Mouse (Mus musculus): ENCODE measurements around the gene Fkbp3. TPM values are rescaled to one million over a fixed set of nuclear protein-coding genes. Genes with fewer than 3 reads are reported as not detected.

Gene Fkbp3
- polyA plus RNA-seq, 1 experiment from 2014 or later = 516 TPM

GRCm38 (mm10) chr12:65072911-65073610 lies 746 bp downstream of the Fkbp3 start:
- H3K9me3 ChIP-seq = no peaks in the 10 kb centered on the region
- peaks cover 11% of the 10 kb centered on the region; the same call in 1 of the 2 replicates for H3K36me3 ChIP-seq
- peak overlapping the region; percentile 79 for H3K4me2 ChIP-seq (replicated peaks)
- H3K27ac ChIP-seq = peak overlapping the region; percentile 79
- peak; percentile 83 for ATAC-seq (ENCODE audit: low FRiP score, low read depth)
- WGBS = 6% methylated on average over 21 of the region's 21 CpGs
- H3K27me3 ChIP-seq (replicated peaks) = no peaks in the 10 kb centered on the region
- H3K9ac ChIP-seq = peak overlapping the region; percentile 89
- H3K4me1 ChIP-seq = peaks cover 20% of the 10 kb centered on the region
- H3K4me3 ChIP-seq = peak overlapping the region; percentile 77

GRCm38 (mm10) chr12:65068409-65068808 lies 5.4 kb downstream of the Fkbp3 start:
- no peaks in the 10 kb centered on the region for H3K27me3 ChIP-seq (replicated peaks)
- no peak for ATAC-seq (ENCODE audit: low FRiP score, low read depth)
- no peaks in the 10 kb centered on the region for H3K4me1 ChIP-seq
- no peak overlapping the region for H3K9ac ChIP-seq
- H3K27ac ChIP-seq = no peak overlapping the region
- H3K4me2 ChIP-seq (replicated peaks) = no peak overlapping the region
- WGBS = 89% methylated on average over 4 of the region's 4 CpGs
- no peaks in the 10 kb centered on the region for H3K9me3 ChIP-seq
- no peak overlapping the region for H3K4me3 ChIP-seq
- peaks cover 35% of the 10 kb centered on the region for H3K36me3 ChIP-seq

- peaks cover 48% of the 10 kb centered on the region for H3K36me3 ChIP-seq
- no peak overlapping the region for H3K4me3 ChIP-seq
- no peak overlapping the region for H3K4me2 ChIP-seq (replicated peaks)
- ATAC-seq (ENCODE audit: low FRiP score, low read depth) = no peak
- no peaks in the 10 kb centered on the region for H3K9me3 ChIP-seq
- H3K4me1 ChIP-seq = no peaks in the 10 kb centered on the region
- no peak overlapping the region for H3K9ac ChIP-seq
- WGBS = 89% methylated on average over 3 of the region's 3 CpGs
- no peaks in the 10 kb centered on the region for H3K27me3 ChIP-seq (replicated peaks)
- no peak overlapping the region for H3K27ac ChIP-seq
Measured at GRCm38 (mm10) chr12:65066234-65066633, 7.6 kb downstream of the Fkbp3 start.

GRCm38 (mm10) chr12:65065241-65065640 lies 8.6 kb downstream of the Fkbp3 start:
- Histone ChIP-seq H3K9ac (no peak overlapping the region), H3K27me3 (replicated peaks) (no peaks in the 10 kb centered on the region), H3K36me3 (peaks cover 56% of the 10 kb centered on the region), H3K4me2 (replicated peaks) (no peak overlapping the region), H3K4me1 (no peaks in the 10 kb centered on the region), H3K9me3 (no peaks in the 10 kb centered on the region), H3K27ac (no peak overlapping the region), H3K4me3 (no peak overlapping the region)
- 87% methylated on average over 2 of the region's 2 CpGs for WGBS
- ATAC-seq (ENCODE audit: low FRiP score, low read depth) = no peak

- no peak overlapping the region for H3K4me3 ChIP-seq
- peaks cover 51% of the 10 kb centered on the region for H3K36me3 ChIP-seq
- ATAC-seq (ENCODE audit: low FRiP score, low read depth) = no peak
- H3K4me1 ChIP-seq = no peaks in the 10 kb centered on the region
- H3K9me3 ChIP-seq = no peaks in the 10 kb centered on the region
- no peak overlapping the region for H3K27ac ChIP-seq
- no peak overlapping the region for H3K4me2 ChIP-seq (replicated peaks)
- no peak overlapping the region for H3K9ac ChIP-seq
- H3K27me3 ChIP-seq (replicated peaks) = no peaks in the 10 kb centered on the region
Measured at GRCm38 (mm10) chr12:65061082-65061481, 12.7 kb downstream of the Fkbp3 start.

- Histone ChIP-seq H3K4me1 (no peaks in the 10 kb centered on the region), H3K27ac (no peak overlapping the region), H3K27me3 (replicated peaks) (no peaks in the 10 kb centered on the region), H3K9ac (no peak overlapping the region), H3K36me3 (peaks cover 44% of the 10 kb centered on the region), H3K4me3 (no peak overlapping the region), H3K9me3 (no peaks in the 10 kb centered on the region), H3K4me2 (replicated peaks) (no peak overlapping the region)
- no peak for ATAC-seq (ENCODE audit: low FRiP score, low read depth)
- 91% methylated on average over 2 of the region's 2 CpGs for WGBS
Measured at GRCm38 (mm10) chr12:65058203-65058602, 15.6 kb downstream of the Fkbp3 start.

- H3K9ac ChIP-seq = no peak overlapping the region
- no peaks in the 10 kb centered on the region for H3K9me3 ChIP-seq
- no peak for ATAC-seq (ENCODE audit: low FRiP score, low read depth)
- no peak overlapping the region for H3K4me3 ChIP-seq
- H3K4me1 ChIP-seq = no peaks in the 10 kb centered on the region
- H3K27me3 ChIP-seq (replicated peaks) = no peaks in the 10 kb centered on the region
- H3K4me2 ChIP-seq (replicated peaks) = no peak overlapping the region
- no peak overlapping the region for H3K27ac ChIP-seq
- peaks cover 17% of the 10 kb centered on the region for H3K36me3 ChIP-seq
Measured at GRCm38 (mm10) chr12:65048799-65049198, 25.0 kb downstream of the Fkbp3 start.

GRCm38 (mm10) chr12:65037546-65037937 lies 36.3 kb downstream of the Fkbp3 start:
- 30% methylated on average over 4 of the region's 4 CpGs for WGBS

GRCm38 (mm10) chr12:65036892-65037545 lies 36.8 kb downstream of the Fkbp3 start:
- Histone ChIP-seq H3K4me2 (replicated peaks) (peak overlapping the region; percentile 64), H3K27me3 (replicated peaks) (no peaks in the 10 kb centered on the region), H3K36me3 (no peaks in the 10 kb centered on the region; the same call in 1 of the 2 replicates), H3K4me3 (peak overlapping the region; percentile 89), H3K9me3 (no peaks in the 10 kb centered on the region), H3K4me1 (peaks cover 7% of the 10 kb centered on the region), H3K9ac (peak overlapping the region; percentile 88), H3K27ac (no peak overlapping the region)
- ATAC-seq (ENCODE audit: low FRiP score, low read depth) = peak; percentile 35
- 19% methylated on average over 18 of the region's 18 CpGs for WGBS

More at GRCm38 (mm10) chr12:65037546-65037937, 36.3 kb downstream of the Fkbp3 start:
- Histone ChIP-seq H3K4me3 (no peak overlapping the region), H3K9ac (no peak overlapping the region), H3K4me2 (replicated peaks) (peak overlapping the region; percentile 64), H3K9me3 (no peaks in the 10 kb centered on the region), H3K27me3 (replicated peaks) (no peaks in the 10 kb centered on the region), H3K36me3 (no peaks in the 10 kb centered on the region; the same call in 1 of the 2 replicates), H3K27ac (no peak overlapping the region), H3K4me1 (peaks cover 7% of the 10 kb centered on the region)
- no peak for ATAC-seq (ENCODE audit: low FRiP score, low read depth)

GRCm38 (mm10) chr12:65036190-65036870 lies 37.5 kb downstream of the Fkbp3 start, which contains the start of gene Prpf39:
Gene Prpf39 (plus strand): TSS chr12:65036333.
- no peak within 1 kb of the TSS for H3K27ac ChIP-seq
- peak; percentile 95 for ATAC-seq (ENCODE audit: low FRiP score, low read depth)
- no peaks in the 10 kb centered on the region for H3K9me3 ChIP-seq
- H3K4me1 ChIP-seq = peaks cover 7% of the 10 kb centered on the region
- WGBS = under 1% methylated on average over 64 of the region's 65 CpGs
- H3K36me3 ChIP-seq = no peaks in the 10 kb centered on the region
- peak within 1 kb of the TSS; percentile 64 for H3K4me2 ChIP-seq (replicated peaks)
- peak within 1 kb of the TSS; percentile 88 for H3K9ac ChIP-seq
- H3K27me3 ChIP-seq (replicated peaks) = no peaks in the 10 kb centered on the region
- peak within 1 kb of the TSS; percentile 89 for H3K4me3 ChIP-seq

GRCm38 (mm10) chr12:65035839-65036189 lies 38.0 kb downstream of the Fkbp3 start:
- ATAC-seq (ENCODE audit: low FRiP score, low read depth) = peak; percentile 14; the same call in 1 of the 2 replicates
- H3K27ac ChIP-seq = no peak overlapping the region
- no peaks in the 10 kb centered on the region for H3K9me3 ChIP-seq
- peaks cover 7% of the 10 kb centered on the region for H3K4me1 ChIP-seq
- 49% methylated on average over 8 of the region's 8 CpGs for WGBS
- H3K36me3 ChIP-seq = no peaks in the 10 kb centered on the region
- peak overlapping the region; percentile 64 for H3K4me2 ChIP-seq (replicated peaks)
- H3K9ac ChIP-seq = no peak overlapping the region
- H3K4me3 ChIP-seq = peak overlapping the region; percentile 89
- no peaks in the 10 kb centered on the region for H3K27me3 ChIP-seq (replicated peaks)

- H3K9me3 ChIP-seq = no peaks in the 10 kb centered on the region
- H3K4me2 ChIP-seq (replicated peaks) = no peak overlapping the region
- H3K36me3 ChIP-seq = 0 out of 2 replicates have a peak, but pooled peaks cover 4% of the 10 kb centered on the region
- H3K4me1 ChIP-seq = no peaks in the 10 kb centered on the region
- WGBS = 97% methylated on average over 6 of the region's 6 CpGs
- no peak for ATAC-seq (ENCODE audit: low FRiP score, low read depth)
- H3K27ac ChIP-seq = no peak overlapping the region
- H3K4me3 ChIP-seq = no peak overlapping the region
- H3K9ac ChIP-seq = no peak overlapping the region
- H3K27me3 ChIP-seq (replicated peaks) = no peaks in the 10 kb centered on the region
Measured at GRCm38 (mm10) chr12:65022842-65023241, 51.0 kb downstream of the Fkbp3 start.
